Mouse (Mus musculus) kidney, postnatal 10 days (tissue): ENCODE results near the gene Trdmt1.
A peak's percentile ranks its signal among the peaks of the same experiment; 100 is the strongest.

Experiments used
- DNase-seq: peaks from one replicate; pipeline ENCODE4 v3.0.0; 2021; ENCODE audit warnings: mixed read lengths

Gene Trdmt1

GRCm38 (mm10) chr2:13491734-13492133 lies 52.7 kb downstream of the Trdmt1 start, which contains the start of gene Cubn:
TSS of gene Cubn (minus strand) at chr2:13491813.
- peak; percentile 47 for DNase-seq

GRCm38 (mm10) chr2:13490480-13490879 lies 54.0 kb downstream of the Trdmt1 start:
- DNase-seq: no peak

- DNase-seq: no peak
These were observed 58.0 kb downstream of the Trdmt1 start for GRCm38 (mm10) chr2:13486470-13486869.

- no peak for DNase-seq
These were observed 59.9 kb downstream of the Trdmt1 start for GRCm38 (mm10) chr2:13484566-13484965.

- DNase-seq: no peak
These were observed 63.7 kb downstream of the Trdmt1 start for GRCm38 (mm10) chr2:13480744-13481143.

- DNase-seq: no peak
These were observed 65.3 kb downstream of the Trdmt1 start for GRCm38 (mm10) chr2:13479165-13479564.

- DNase-seq: no peak
These were observed 74.4 kb downstream of the Trdmt1 start for GRCm38 (mm10) chr2:13470108-13470507.

GRCm38 (mm10) chr2:13469641-13470040 lies 74.8 kb downstream of the Trdmt1 start:
- DNase-seq: no peak

GRCm38 (mm10) chr2:13466685-13467084 lies 77.8 kb downstream of the Trdmt1 start:
- no peak for DNase-seq
